ENCODE assay signal across 9 mouse cellular contexts in the genomic region with DNA sequence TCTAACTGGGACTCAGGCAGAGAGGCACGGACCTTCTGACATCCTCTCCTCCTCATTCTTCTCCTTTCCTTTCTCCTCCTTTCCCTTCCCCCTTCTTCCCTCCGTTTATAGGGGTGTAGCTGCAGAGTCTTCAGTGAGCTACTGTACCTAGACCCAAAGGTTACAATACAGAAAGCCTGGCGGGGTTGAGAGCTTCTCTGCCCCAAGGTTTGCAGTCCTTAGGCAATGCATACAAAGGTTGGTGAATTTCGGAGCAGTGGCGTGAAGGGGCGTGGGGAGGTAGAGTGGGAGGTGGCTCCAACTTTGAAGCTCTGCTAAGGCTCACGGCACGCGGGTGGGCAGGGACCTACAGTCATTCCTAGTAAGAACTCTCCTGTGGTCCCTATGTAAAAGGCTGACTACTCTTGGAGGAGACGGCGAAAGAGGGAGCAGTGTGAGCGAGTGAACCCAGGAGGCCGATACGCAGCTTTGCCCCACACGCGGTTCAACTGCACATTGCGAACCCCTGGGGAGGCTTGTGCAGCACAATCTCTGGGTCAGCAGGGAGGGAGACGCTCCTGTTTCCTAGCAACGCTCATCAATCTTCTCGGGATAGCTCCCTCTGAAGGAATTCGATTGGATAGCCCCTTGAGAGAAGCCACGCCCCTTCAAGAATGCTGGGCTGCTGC. TPM values are rescaled to one million over a fixed set of nuclear protein-coding genes. Genes with fewer than 3 reads are reported as not detected.
A peak's percentile ranks its signal among the peaks of the same experiment; 100 is the strongest.
DNase-seq lines count a peak whose midpoint lies in the region; ATAC-seq and TF ChIP-seq lines count a peak whose summit lies in the region.
"Had no signal": no experiment of that assay in that cellular context is flagged by ENCODE, and none has a peak within 500 bp of the region (broad histone marks: within the 10 kb centered on the region; RNA-seq: fewer than 3 reads in every experiment).

No protein-coding gene starts in this region.

- H3K9me3 ChIP-seq in forebrain, embryonic 11.5 days (ENCODE audit: control insufficient read depth, low read length), result no peaks in the 10 kb centered on the region
- H3K9me3 ChIP-seq in intestine, embryonic 14.5 days (ENCODE audit: control insufficient read depth, low read length), result no peaks in the 10 kb centered on the region
- H3K9me3 ChIP-seq in limb, embryonic 11.5 days (ENCODE audit: control insufficient read depth, low read length), result no peaks in the 10 kb centered on the region

- H3K4me2 ChIP-seq in forebrain, embryonic 11.5 days (ENCODE audit: low read depth, low read length, severe bottlenecking), result peak overlapping the region; percentile 91
- peak overlapping the region; percentile 51 for H3K4me2 ChIP-seq in intestine, embryonic 14.5 days (ENCODE audit: low read length)
- peak overlapping the region; percentile 83 for H3K4me2 ChIP-seq in limb, embryonic 11.5 days (ENCODE audit: low read depth, severe bottlenecking)

- ATAC-seq in forebrain, embryonic 11.5 days (replicated peaks; ENCODE audit: low FRiP score), result peak; percentile 91
- ATAC-seq in intestine, embryonic 14.5 days (replicated peaks; ENCODE audit: low FRiP score, low TSS enrichment, low read depth), result peak; percentile 78
- peak; percentile 89 for ATAC-seq in limb, embryonic 11.5 days (ENCODE audit: insufficient number of reproducible peaks, low FRiP score, low TSS enrichment, low read depth)

- H3K36me3 ChIP-seq in forebrain, embryonic 11.5 days (ENCODE audit: control insufficient read depth, insufficient read depth, low read length), result no peaks in the 10 kb centered on the region
- H3K36me3 ChIP-seq in intestine, embryonic 14.5 days (ENCODE audit: control insufficient read depth, insufficient read depth, low read length), result no peaks in the 10 kb centered on the region
- no peaks in the 10 kb centered on the region for H3K36me3 ChIP-seq in limb, embryonic 11.5 days (ENCODE audit: control insufficient read depth, insufficient read depth, low read length)

- H3K9ac ChIP-seq in forebrain, embryonic 11.5 days (ENCODE audit: low read length), result peak overlapping the region; percentile 1; the same call in 1 of the 2 replicates
- no peak overlapping the region for H3K9ac ChIP-seq in intestine, embryonic 14.5 days (ENCODE audit: low read length)
- no peak overlapping the region for H3K9ac ChIP-seq in limb, embryonic 11.5 days (ENCODE audit: low read length)

- no peaks in the 10 kb centered on the region; the same call in none of the 2 replicates for H3K4me1 ChIP-seq in forebrain, embryonic 11.5 days (replicated peaks; ENCODE audit: control insufficient read depth, insufficient read depth, low read length)
- H3K4me1 ChIP-seq in intestine, embryonic 14.5 days (replicated peaks; ENCODE audit: control insufficient read depth, insufficient read depth, low read length), result no peaks in the 10 kb centered on the region
- no peaks in the 10 kb centered on the region for H3K4me1 ChIP-seq in limb, embryonic 11.5 days (ENCODE audit: control insufficient read depth, insufficient read depth, low read length)

- no peak for TF ChIP-seq POLR2A in brain, embryonic 14.5 days (IDR thresholded peaks at IDR 0.05; ENCODE audit: borderline replicate concordance, extremely low read depth, insufficient read depth, insufficient read length, poor library complexity, severe bottlenecking)

- peaks cover 9% of the 10 kb centered on the region for H3K27me3 ChIP-seq in forebrain, embryonic 11.5 days (ENCODE audit: control insufficient read depth, insufficient read depth, low read length)
- H3K27me3 ChIP-seq in intestine, embryonic 14.5 days (replicated peaks; ENCODE audit: control insufficient read depth, insufficient read depth, low read length), result peaks cover 21% of the 10 kb centered on the region
- peaks cover 12% of the 10 kb centered on the region; the same call in 1 of the 2 replicates for H3K27me3 ChIP-seq in limb, embryonic 11.5 days (ENCODE audit: control insufficient read depth, insufficient read depth, low read length)

- WGBS in forebrain, embryonic 11.5 days, result 0% methylated on average over 22 of the region's 22 CpGs
- under 1% methylated on average over 22 of the region's 22 CpGs for WGBS in intestine, embryonic 14.5 days
- 0% methylated on average over 22 of the region's 22 CpGs for WGBS in limb, embryonic 11.5 days

- no peak overlapping the region for H3K27ac ChIP-seq in forebrain, embryonic 11.5 days (ENCODE audit: low read depth, low read length)
- H3K27ac ChIP-seq in intestine, embryonic 14.5 days (ENCODE audit: low read depth), result no peak overlapping the region
- no peak overlapping the region for H3K27ac ChIP-seq in limb, embryonic 11.5 days (replicated peaks; ENCODE audit: low read depth, low read length)

- peak overlapping the region; percentile 43 for H3K4me3 ChIP-seq in forebrain, embryonic 11.5 days (ENCODE audit: low read depth, low read length)
- H3K4me3 ChIP-seq in intestine, embryonic 14.5 days (ENCODE audit: low read depth, low read length), result peak overlapping the region; percentile 26
- H3K4me3 ChIP-seq in limb, embryonic 11.5 days (ENCODE audit: low read depth, low read length), result peak overlapping the region; percentile 30

- TF ChIP-seq CTCF in brain, embryonic 14.5 days (IDR thresholded peaks at IDR 0.05; ENCODE audit: borderline replicate concordance, extremely low read depth, insufficient read depth, insufficient read length), result no peak

- peak; percentile 16 for DNase-seq in adrenal gland, postnatal 10 days
- DNase-seq in adrenal gland, adult 18-20 months (ENCODE audit: low spot score in 2 of 2), result no peak
- peak; percentile 95 for DNase-seq in brain, embryonic 14.5 days (ENCODE audit: low read depth)
- DNase-seq in forebrain, embryonic 11.5 days (ENCODE audit: low spot score), result peak; percentile 76
- peak; percentile 76 for DNase-seq in intestine, embryonic 14.5 days (ENCODE audit: low spot score)
- DNase-seq in limb, embryonic 11.5 days (ENCODE audit: low spot score), result peak; percentile 69
- peak; percentile 92 for DNase-seq in right cerebral cortex, adult 18-20 months
- no peak for DNase-seq in natural killer cell, adult 2 months (ENCODE audit: low spot score in 2 of 2)

RNA-seq across cellular contexts. Expression of gene Grm3, which starts 0.8 kb away (rescaled TPM):
- under 1 TPM; 0.33 to 0.36 TPM for total RNA-seq in adrenal gland, postnatal 10 days (2021)
- total RNA-seq in adrenal gland, adult 18-20 months (2021), result under 1 TPM; 0.10 TPM
- 4.7 and 12.1 TPM in 2 replicates for polyA plus RNA-seq in brain, embryonic 14.5 days (2012; rRNA removed)
- polyA plus RNA-seq in forebrain, embryonic 11.5 days (2014; fragmentation: Nextera tagmentation; extraction: Ambion mirVana), result 0.51 and 0.89 TPM in 2 replicates
- polyA plus RNA-seq in intestine, embryonic 14.5 days (2014; fragmentation: Nextera tagmentation; extraction: Ambion mirVana), result 0.07 and 0.23 TPM in 2 replicates
- 0.10 TPM in 1 of 2 replicates, not detected in the other for polyA plus RNA-seq in limb, embryonic 11.5 days (2014; fragmentation: Nextera tagmentation; extraction: Ambion mirVana)
- polyA plus RNA-seq: large intestine, adult 2 months had no signal

Comparison
In these comparisons a context has a peak if more than half of its experiments do, and no peak if none do; other contexts are left out.
1. DNase-seq: peak in adrenal gland, postnatal 10 days (single experiment), brain, embryonic 14.5 days (single experiment), forebrain, embryonic 11.5 days (single experiment), intestine, embryonic 14.5 days (single experiment), limb, embryonic 11.5 days (single experiment) and right cerebral cortex, adult 18-20 months (single experiment); none in adrenal gland, adult 18-20 months (0 of 2) and natural killer cell, adult 2 months (0 of 2).
2. Peak in every context shown above with its lines, with median percentiles within 50 percentile points of each other: ATAC-seq, H3K4me2 ChIP-seq and H3K4me3 ChIP-seq.